Mouse (Mus musculus): ENCODE data around the gene Gm26566. TPM values are rescaled to one million over a fixed set of nuclear protein-coding genes. Genes with fewer than 3 reads are reported as not detected.
A peak's percentile ranks its signal among the peaks of the same experiment; 100 is the strongest.

Gene Gm26566
- total RNA-seq (2015; ENCODE audit: low replicate concordance) (not detected in 2 replicates), total RNA-seq (2017; ENCODE audit: low replicate concordance) (0.51 TPM in 1 of 2 replicates, not detected in the other)

DNA sequence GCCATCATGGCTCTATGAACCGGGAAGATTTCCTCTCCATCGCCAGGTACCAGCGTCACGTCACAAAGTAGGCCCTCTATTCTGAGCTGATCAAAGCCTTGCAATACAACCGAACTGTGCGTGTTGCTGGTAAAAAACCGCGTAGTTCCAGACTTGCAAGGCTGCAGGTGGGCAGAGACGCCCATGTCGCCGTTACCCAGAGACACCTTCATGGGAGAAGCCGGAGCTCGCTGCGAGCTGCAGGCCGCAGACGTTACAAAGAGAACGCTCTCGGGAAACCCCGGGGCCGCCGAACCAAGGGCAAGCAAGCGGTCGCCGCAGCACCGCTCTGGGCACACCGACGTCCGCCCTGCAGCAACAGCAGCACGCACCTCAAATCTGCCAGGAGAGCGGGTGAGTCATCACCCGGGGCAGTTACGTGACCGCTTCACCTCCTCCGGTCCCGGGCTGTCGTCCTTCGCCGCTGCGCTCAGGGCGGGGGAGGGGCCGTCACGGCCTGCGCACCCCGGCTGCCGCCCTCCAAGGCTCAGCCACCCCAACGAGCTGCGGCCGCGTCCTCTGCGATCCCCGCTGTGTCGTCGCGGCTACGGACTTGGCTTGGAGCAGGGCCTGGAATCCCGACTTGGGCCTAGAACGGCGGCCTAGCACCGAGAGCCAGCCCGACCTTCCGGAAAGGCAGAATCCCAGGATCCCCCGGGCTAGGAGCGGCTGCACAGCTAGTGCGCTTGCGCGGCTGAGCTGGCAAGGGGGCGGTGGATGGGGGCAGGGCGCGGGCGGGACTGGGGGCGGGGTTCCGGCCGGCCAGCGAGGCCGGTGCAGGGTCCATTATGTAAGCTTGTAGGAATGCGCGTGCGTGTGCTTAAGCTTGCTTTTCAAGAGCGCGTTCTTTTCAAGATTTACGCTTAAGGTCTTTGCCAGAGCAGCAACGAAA is at the start of gene Gm26566, which contains the start of gene Klhl9:
Gm26566 (plus strand) TSS at position 15 of the 931 bp plus-strand sequence.
Klhl9 (minus strand) TSS at position 675 of the 931 bp plus-strand sequence.
- ATAC-seq (replicated peaks; ENCODE audit: low FRiP score, poor library complexity, severe bottlenecking) = peak; percentile 92

DNA sequence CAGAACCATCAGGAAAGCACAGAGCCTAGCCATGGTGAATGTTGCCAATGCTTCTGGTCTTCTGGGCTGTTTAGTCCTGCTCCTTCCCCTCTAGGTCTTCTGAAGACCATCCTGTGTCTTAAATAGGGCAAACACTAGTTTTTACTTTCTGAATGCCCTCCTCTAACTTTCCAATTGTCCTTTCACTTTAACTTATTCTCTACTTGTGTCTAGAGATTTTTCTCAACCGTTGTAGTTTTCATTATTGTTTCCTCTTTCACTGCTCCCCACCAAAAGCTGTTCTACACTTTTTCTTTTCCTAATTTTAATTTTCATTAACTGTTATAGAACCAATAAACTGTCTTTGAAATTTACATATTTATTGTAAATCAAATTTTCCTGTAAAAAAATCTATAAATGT is 44.8 kb upstream of the Gm26566 start, which contains the start of gene Ifna16:
Ifna16 (minus strand) TSS at position 101 of the 400 bp plus-strand sequence.
- ATAC-seq (replicated peaks; ENCODE audit: low FRiP score, poor library complexity, severe bottlenecking) = no peak

DNA sequence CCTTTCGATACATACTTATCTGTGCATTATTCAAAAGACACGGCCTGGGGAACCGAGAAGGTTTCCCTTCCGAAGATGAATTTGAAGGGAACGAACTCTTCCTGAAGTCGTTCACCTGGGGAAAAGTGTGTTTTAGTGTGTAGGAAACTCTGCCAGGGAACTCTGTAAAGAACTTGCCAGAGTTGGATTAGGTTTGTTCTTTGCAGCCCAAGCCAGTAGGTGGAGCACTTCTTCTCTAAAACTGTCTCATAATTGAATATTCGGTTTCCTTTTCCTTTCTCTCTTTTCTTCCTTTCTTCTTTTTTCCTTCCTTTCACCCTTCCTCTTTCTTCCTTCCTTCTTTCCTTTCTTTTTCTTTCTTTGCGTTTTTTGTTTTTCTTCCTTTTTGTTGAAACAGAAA is 41.2 kb upstream of the Gm26566 start:
- no peak for ATAC-seq (replicated peaks; ENCODE audit: low FRiP score, poor library complexity, severe bottlenecking)

DNA sequence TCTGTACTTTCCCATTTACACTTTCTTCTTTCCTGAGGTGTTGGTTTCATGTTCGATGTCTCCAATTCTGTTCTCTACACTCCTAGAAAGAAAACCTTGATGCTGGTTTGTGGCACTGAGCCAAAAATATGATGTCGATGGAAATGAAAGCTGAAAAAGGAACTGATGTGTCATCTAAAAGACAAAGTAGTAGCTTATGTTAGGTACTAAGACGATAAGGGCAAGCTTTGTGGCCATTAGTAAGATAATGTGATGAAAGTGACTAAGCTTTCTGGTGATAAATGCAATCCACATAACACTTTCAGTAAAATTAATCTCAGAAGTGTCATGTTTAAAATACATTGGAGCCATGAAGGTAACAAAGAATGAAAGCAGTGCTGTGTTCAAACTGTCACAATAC is 40.3 kb upstream of the Gm26566 start:
- ATAC-seq (replicated peaks; ENCODE audit: low FRiP score, poor library complexity, severe bottlenecking) = no peak

DNA sequence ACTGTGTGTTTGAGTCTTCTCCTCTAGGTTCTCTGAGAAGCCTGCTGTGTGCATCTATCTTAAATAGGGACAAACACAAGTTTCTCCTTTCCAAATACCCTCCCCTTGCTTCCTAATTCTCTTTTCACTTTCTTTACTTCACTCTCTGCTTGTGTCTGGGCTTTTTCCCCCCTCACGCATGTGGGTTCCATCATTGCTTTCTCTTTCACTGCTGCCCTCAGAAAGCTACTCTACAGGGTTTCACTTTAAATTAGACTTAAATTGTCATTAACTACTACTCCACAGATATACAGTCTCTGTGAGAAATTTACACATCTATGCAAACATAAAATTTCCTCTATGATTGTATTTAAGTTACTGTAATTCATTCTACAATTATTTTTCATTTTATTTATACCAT is 37.8 kb upstream of the Gm26566 start, which contains the start of gene Ifna2:
Ifna2 (minus strand) TSS at position 101 of the 400 bp plus-strand sequence.
- no peak for ATAC-seq (replicated peaks; ENCODE audit: low FRiP score, poor library complexity, severe bottlenecking)

DNA sequence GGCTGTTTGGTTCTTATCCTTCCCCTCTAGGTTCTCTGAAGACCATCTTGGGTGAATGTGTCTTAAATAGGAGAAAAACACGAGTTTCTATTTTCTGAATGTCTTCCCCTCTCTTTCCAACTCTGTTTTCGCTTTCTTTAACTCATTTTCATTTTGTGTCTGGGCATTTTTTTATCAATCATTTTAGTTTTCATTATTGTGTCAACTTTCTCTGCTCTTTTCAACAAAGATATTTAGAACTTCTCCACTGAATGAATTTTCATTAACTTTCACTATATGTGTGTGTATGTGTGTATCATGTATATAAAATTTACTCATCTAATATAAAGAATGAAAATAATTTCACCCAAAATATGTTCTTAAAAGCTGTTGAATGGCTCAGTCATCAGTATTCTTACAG is 30.3 kb upstream of the Gm26566 start, which contains the start of gene Ifnab:
Ifnab (minus strand) TSS at position 101 of the 400 bp plus-strand sequence.
- no peak for ATAC-seq (replicated peaks; ENCODE audit: low FRiP score, poor library complexity, severe bottlenecking)

DNA sequence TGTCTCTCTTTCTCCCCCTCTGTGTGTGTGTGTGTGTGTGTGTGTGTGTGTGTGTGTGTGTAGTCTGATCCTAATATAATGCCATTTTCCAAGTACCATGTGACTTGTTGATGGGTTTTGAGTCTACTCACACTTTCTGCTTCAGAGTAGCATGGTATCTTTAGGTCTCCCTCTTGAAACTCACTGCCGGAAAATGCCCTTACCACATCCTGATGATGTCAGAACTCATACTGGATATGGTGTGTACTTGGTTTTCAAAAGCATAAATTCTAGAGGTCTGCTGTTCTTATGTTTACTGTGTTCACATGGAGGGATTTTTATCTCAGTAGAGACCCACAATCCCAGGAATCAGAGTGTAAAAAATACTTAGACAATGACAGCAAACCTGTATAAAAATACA is 29.1 kb upstream of the Gm26566 start:
- no peak for ATAC-seq (replicated peaks; ENCODE audit: low FRiP score, poor library complexity, severe bottlenecking)

DNA sequence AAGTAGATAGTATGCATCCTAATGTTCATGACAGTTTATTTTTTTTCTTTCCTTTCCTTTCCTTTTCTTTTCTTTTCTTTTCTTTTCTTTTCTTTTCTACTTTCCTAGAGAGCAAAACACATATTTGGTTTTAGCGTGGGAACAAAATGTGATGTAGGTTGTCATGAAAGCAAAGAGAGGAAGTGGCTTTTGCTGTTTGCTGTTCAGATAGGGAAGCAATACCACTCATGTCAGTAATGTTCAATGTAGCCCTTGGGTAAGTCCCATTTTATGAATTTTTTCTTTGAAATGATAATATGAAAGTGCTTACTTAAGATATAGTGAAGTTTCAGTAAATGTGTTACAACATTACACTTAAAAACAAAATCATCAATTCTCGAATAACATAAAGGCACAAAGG is 28.2 kb upstream of the Gm26566 start:
- ATAC-seq (replicated peaks; ENCODE audit: low FRiP score, poor library complexity, severe bottlenecking) = no peak

DNA sequence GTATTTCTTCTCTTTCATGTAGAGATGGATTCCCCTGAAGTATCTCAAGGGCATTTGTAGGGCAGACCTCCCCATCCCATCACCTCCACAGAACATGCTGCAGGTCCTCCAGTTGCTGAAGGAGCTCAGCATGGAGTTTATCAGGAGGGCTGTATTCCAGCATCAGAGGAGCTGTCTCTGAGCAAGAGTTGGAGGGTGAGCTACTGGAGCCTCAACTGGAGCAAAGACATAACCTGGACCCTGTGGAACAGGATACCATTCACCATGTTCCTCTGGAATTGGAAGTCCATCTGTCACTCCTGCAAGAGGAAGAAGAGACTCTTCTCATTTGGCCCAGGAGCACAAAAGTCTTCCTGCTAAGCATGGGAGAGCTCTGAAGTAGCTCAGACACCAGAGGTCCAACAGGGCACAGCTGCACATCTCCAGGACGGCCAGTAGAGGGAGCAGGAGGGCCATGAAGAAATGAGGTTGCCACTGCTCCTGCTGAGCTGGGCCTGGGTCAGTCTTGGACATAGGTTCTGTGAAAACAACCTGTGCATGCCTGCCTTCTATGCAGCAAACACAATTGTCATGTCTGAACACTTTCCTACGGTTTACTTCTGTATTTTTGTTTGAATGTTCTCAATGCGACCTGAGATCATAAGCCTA is 25.2 kb upstream of the Gm26566 start:
- peak; percentile 95 for ATAC-seq (replicated peaks; ENCODE audit: low FRiP score, poor library complexity, severe bottlenecking)

DNA sequence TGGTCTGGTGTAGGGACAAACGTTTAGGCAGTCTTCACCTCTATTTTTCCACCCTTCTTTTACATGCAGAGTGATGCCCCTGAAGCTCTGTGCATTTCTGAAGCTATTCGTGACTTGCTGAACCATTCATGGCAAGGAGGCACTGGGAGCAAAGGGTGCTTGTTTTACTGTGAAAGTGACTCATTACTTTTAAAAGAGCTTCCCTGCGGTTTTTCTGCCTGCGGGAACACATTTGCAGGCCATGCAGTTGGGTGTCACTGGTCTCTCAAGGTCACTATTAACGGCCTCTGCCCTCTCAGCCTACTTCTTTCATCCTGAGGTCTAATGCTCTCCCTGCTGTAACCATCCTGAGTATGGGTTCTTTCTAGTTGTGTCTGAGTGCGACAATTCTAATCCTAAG is 24.5 kb upstream of the Gm26566 start:
- ATAC-seq (replicated peaks; ENCODE audit: low FRiP score, poor library complexity, severe bottlenecking) = no peak

DNA sequence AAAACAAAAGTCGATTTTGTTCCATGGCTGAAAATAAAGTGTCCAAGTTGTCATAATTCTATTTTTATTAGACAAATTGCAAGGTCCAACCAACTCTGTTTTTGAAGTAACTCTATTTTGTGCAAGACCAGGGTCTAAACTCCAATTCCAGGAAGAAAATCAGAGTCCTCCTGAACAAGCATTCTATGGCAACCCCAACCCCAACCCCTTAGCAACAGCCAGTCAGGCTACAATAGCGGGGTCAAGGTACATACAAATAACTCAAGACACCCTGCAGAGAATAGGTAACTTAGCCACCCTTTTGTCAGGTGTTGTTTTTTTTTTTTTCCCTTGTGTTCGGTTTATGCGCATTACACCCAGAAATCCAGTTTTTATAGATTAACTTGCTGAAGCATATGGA is 23.9 kb upstream of the Gm26566 start:
- ATAC-seq (replicated peaks; ENCODE audit: low FRiP score, poor library complexity, severe bottlenecking) = no peak

DNA sequence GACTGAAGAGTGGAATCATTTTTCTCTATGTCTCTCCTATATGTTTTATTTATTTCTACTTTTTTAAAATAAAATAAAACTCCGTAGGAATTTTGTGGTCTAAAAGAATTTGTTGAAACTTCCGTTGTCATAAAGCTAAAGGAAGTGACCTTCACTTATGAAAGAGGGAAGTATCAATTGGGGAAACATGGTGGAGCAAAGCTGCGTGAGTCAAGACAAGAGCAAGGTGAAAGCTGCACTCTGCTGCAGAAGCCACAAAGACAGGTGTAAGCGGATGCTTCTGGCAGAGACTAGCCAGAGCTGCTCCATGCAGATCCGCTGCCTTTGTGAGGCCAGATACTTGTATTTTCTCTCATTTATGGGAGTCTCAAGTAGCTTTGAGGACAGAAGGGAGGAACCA is 22.8 kb upstream of the Gm26566 start:
- no peak for ATAC-seq (replicated peaks; ENCODE audit: low FRiP score, poor library complexity, severe bottlenecking)

DNA sequence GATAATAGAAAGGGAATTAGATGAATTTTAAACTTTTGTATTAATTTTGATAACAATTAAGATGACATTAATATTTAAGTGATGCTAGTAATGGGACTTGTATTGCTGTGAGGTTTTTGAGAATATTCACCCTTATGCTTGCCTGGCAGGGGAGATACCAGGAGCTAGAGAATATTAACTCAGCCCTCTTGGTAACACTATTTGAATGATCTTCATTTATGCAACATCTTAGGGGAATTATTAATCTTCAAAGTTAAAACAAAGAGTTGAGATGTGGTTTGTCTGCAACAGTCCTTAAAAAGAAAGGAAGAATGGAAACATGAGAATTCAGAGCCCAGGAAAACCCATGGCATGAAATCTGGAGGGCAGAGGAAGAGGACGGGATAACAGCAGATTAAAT is 22.3 kb upstream of the Gm26566 start:
- no peak for ATAC-seq (replicated peaks; ENCODE audit: low FRiP score, poor library complexity, severe bottlenecking)

DNA sequence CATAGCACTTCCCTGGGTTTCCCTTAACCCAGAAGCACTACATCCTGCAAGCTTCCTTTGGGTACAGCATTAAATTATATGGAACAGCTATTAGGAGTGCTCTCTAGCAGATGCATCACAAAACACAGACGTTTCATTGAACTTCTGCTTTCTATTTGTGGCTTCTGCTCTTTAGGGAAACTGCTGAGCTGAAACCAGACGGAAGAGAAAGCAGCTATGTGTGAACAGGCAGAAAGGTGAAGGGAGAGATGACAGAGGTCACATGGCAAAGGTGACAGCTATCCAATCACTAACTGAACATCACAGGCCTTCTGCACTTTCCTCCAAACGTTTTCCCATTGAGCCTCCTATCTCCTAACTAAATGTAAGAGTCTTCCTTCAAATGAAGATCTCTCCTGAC is 15.7 kb upstream of the Gm26566 start:
- no peak for ATAC-seq (replicated peaks; ENCODE audit: low FRiP score, poor library complexity, severe bottlenecking)

DNA sequence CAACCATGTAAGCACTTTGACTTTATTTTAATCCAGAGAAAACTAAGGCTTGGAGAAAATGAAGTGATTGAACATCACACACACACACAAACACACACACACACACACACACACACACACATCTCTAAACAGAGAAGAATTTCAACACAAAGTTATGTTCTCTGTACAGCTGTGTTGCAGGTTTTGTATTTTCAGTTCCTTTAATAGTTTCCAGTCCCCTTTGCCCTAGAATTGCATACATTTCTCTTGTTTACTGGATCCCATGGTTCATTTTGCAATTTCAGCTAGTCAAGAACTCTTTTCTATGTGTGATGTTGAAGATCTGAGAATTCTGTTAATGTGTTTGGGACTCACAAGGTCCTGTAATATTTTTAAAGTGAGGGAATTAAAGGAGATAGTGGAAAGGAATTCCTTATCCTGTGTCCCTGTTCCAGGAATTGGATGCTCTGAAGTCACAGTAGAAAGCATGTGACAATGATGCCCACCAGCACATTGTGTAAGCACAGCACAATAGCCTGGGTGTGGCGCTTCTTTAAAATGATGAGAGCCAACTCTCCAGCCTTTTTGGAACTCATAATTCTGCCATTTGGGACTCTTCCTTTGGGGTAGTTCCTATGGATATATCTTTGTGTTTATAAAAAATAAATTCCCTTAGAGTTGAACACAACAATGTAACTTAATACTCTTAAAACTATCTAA is 14.3 kb upstream of the Gm26566 start:
- no peak for ATAC-seq (replicated peaks; ENCODE audit: low FRiP score, poor library complexity, severe bottlenecking)

DNA sequence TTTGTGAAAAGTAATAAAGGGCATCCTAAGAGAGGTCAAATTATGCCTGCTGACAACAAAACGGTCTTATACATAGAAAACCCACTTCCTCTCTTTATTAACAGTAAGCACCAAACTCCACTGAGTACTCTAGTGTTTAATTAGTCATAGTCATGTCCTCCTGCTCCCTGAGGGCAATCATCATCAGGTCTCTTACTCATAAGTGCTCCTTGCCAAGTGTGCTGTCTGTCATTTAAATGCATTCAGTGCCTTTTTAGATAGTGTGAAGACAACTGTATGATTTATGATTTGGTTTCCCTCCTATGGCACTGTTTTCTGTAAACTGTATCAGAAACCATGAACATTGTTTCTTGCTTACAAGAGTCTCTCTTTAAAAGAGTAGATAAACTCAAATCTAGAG is 7.3 kb upstream of the Gm26566 start:
- no peak for ATAC-seq (replicated peaks; ENCODE audit: low FRiP score, poor library complexity, severe bottlenecking)

DNA sequence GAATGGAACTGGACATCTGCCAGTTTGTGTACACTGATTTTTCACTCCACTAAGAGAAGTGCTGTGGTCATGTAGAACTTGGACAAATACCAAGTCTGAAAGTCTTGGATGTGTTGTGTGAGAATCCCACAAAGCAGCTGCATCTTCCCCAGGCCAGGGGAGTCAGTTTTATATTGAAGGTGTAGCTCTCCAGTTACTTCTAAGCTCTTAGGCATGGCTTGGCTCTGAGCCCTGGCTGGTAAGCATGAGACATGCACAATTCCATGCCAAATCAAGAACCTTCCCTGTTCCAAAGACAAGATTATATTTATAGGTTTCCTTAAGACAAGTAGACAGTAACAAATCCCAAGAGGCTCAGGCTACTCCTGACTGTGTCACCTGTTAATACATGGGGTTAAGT is 6.5 kb upstream of the Gm26566 start:
- ATAC-seq (replicated peaks; ENCODE audit: low FRiP score, poor library complexity, severe bottlenecking) = no peak

DNA sequence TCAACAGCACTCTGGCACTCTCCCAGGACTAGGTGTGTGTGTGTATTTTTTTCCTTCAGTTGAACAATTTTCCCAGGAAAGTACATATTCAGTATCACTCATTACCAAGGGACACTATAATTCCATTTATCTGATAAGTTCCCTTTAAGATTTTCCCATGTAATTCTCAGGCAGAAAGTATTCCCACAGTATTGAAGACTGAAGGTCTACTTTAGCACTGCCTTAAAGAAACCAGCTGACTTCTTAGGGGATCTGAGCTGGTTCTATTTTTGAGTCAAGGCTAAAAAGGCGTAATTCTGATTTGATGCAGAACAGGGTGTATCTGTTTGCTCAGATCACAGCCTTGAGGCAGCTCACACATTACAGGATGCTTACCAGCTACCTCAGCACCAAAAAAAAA is 2.9 kb upstream of the Gm26566 start:
- no peak for ATAC-seq (replicated peaks; ENCODE audit: low FRiP score, poor library complexity, severe bottlenecking)

DNA sequence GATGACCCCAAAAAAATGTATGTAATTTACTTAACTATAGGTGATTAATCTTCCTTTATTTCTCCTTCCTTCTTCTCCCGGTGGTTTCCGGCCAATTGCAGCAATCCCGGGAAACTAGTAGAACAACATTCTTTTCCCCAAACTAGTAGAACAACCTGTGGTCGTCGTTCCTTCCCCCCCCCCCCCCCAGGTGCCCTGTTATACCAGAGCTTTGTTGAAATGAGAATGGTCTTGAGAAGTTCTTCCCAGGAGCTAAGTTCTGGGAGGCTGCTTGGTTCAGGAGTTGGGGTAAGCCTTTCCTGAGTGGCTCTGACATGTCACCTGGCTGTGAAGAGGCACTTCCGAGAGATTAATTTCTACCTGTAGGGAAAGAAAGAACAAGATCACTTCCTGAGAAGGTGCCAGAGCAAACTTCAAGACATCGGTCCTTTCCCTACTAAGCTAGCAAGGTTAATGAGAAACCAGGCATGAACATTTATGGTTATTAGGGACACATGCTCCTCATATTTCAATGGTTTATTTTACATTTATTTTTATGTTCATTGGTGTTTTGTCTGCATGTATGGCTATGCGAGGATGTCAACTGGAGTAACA is 2.0 kb downstream of the Gm26566 start:
- no peak for ATAC-seq (replicated peaks; ENCODE audit: low FRiP score, poor library complexity, severe bottlenecking)

DNA sequence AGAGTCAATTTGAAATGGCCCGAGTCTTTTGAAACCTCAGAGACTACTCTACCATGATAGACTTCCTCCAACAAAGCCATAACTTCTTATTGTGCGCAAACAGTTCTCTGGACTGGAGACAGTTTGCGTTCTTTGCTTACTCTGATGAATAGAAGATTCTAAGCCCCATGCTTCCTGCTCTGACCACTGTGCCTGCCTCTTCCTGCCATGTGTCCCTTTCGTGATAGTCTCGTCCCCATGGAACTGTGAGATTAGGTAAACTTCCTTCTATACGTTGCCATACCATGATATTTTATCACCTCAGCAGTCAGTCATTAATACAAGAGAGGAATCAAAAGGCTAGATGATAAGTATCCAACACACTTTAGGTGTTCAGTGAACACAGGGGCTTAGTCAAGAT is 5.1 kb downstream of the Gm26566 start:
- no peak for ATAC-seq (replicated peaks; ENCODE audit: low FRiP score, poor library complexity, severe bottlenecking)
